Mouse (Mus musculus): ENCODE data around the gene Prph2. TPM values are rescaled to one million over a fixed set of nuclear protein-coding genes. Genes with fewer than 3 reads are reported as not detected.

Gene Prph2
- not detected for total RNA-seq (2023)

DNA sequence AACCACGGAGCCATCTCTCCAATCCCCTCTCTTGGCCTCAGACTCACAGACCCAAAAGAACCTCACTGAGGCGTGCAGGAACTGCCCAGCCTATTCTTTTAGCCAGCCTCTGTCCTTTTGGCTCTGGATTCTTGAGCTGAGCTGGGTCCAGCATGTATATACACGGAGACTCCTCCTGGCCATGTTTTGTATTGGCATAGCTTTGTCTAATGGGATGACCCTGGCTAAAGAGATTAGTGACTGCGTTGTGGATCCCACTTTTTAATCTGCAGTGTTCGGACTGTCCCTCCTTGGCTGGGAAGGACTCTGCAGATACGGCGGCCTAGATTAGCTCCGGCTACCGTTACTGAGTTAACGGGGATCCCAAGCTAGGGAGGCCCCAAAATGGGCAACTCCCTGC lies at the start of gene Prph2:
Gene Prph2, plus strand, starts transcription at position 274 of the 400 bp plus-strand sequence.

DNA sequence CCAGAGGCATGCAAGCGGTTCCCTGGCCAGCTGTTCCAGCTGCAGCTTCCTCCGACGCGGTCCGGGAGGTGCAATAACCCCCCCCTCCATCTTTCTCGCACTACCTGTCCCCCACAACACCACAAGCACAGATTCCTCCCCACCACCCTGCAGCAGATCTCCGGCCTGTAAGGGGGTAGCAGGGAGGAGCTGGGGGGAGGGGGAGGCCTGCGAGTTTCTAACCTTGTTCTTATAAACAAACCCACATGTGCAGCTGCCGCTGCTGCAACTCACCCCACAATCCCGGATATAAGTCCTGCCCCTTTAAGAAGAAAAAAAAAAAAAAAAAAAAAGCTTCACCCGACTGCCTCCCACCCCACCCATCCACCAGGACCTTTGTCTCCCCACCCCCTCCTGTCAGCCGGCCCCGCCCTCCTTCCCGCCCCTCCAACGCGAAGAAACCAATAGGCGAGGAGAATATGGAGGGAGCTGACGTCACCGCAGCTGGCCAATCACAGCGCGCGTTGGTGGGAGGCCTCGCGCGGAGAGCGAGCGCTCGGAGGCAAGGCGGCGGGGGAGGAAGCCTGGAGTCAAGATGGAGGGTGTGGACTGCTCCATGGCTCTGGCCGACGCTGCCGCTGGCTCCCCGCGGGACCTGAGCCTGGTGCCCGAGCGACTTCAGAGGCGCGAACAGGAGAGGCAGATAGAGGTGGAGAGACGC lies 20.0 kb upstream of the Prph2 start, which contains the start of gene Tbcc:
Gene Tbcc, plus strand, starts transcription at position 569 of the 700 bp plus-strand sequence.

Other genes with a start within 250 kb of the Prph2 start
- gene Rrp36, start 236.1 kb upstream of the Prph2 start, total RNA-seq (2023), result 10 to 100 TPM; 13.3 to 16.9 TPM
- 10 to 100 TPM; 41.6 to 50.6 TPM for gene Mea1, start 231.7 kb upstream of the Prph2 start, total RNA-seq (2023)
- gene Klhdc3, start 229.5 kb upstream of the Prph2 start, total RNA-seq (2023), result 10 to 100 TPM; 48.5 to 51.8 TPM
- 10 to 100 TPM; 24.7 to 30.7 TPM for gene Ppp2r5d, start 205.3 kb upstream of the Prph2 start, total RNA-seq (2023)
- gene Pex6, start 199.0 kb upstream of the Prph2 start, total RNA-seq (2023), result 10 to 100 TPM; 19.7 to 20.7 TPM
- 1 to 10 TPM; 3.2 to 4.0 TPM for gene Gnmt, start 181.3 kb upstream of the Prph2 start, total RNA-seq (2023)
- gene Cnpy3, start 158.2 kb upstream of the Prph2 start, total RNA-seq (2023), result 100 to 1,000 TPM in 1 of 2 experiments, 10 to 100 TPM in 1; 84.1 to 101 TPM
- gene Ptcra, start 146.7 kb upstream of the Prph2 start, total RNA-seq (2023), result not detected
- 10 to 100 TPM in 1 of 2 experiments, 1 to 10 TPM in 1; 9.7 to 10.0 TPM for gene 2310039H08Rik, start 137.8 kb upstream of the Prph2 start, total RNA-seq (2023)
- 10 to 100 TPM; 39.7 to 45.5 TPM for gene Rpl7l1, start 127.8 kb upstream of the Prph2 start, total RNA-seq (2023)
- gene Bicral, start 52.0 kb upstream of the Prph2 start, total RNA-seq (2023), result 10 to 100 TPM; 33.6 to 43.1 TPM
- 10 to 100 TPM; 12.2 to 13.9 TPM for gene Tbcc, start 19.8 kb upstream of the Prph2 start, total RNA-seq (2023)
- gene Ubr2, start 100.1 kb downstream of the Prph2 start, total RNA-seq (2023), result 10 to 100 TPM; 62.8 to 63.9 TPM